Mouse (Mus musculus) CH12.LX (cell line): ENCODE measurements at regions not wholly inside any gene's neighbourhood (a gene's known extent, or its start where the extent isn't known, plus 50 kb on each side); places are given as distances from the start of the nearest gene placed in this dataset.

Source experiments
- DNase-seq: peaks from one replicate; pipeline ENCODE4 v3.0.0-alpha.2; 2013; ENCODE audit errors: extremely low read depth
- H3K27ac ChIP-seq: 2 replicates; pipeline ENCODE4 v1.5.1; 2012; ENCODE audit warnings: low read depth, mild to moderate bottlenecking, control low read depth, moderate library complexity; ENCODE audit not compliant: insufficient read depth
- H3K27me3 ChIP-seq: replicated peaks from 2 replicates; pipeline ENCODE3; 2012; ENCODE audit warnings: inconsistent platforms
- H3K36me3 ChIP-seq, 2 experiments: replicated peaks in 1 of 2; 2 replicates each; pipeline versions ENCODE3 to v1.6.1; 2012; ENCODE audit warnings: inconsistent platforms in 1 of 2, low read length in 1 of 2, mild to moderate bottlenecking in 1 of 2, mixed read lengths in 1 of 2, moderate library complexity in 1 of 2; ENCODE audit not compliant: control insufficient read depth in 1 of 2, insufficient read depth in 1 of 2
- H3K4me1 ChIP-seq, 2 experiments: 2 replicates each; pipeline ENCODE4 v1.6.1; 2012; ENCODE audit warnings: inconsistent platforms in 1 of 2, moderate library complexity in 1 of 2; ENCODE audit not compliant: insufficient read depth in 2 of 2, control insufficient read depth in 1 of 2
- H3K4me2 ChIP-seq: 2 replicates; pipeline ENCODE4 v1.6.1; 2012; ENCODE audit warnings: low read depth, mild to moderate bottlenecking, control low read depth; ENCODE audit not compliant: poor library complexity, insufficient read depth, severe bottlenecking
- H3K4me3 ChIP-seq, 3 experiments: fragments of 150-350 bp in 1 of 3; sonication (generic) in 1 of 3; replicated peaks in 1 of 3; 2 replicates each; pipeline versions ENCODE3 to v1.5.1; 2011 to 2012; ENCODE audit warnings: low read depth in 2 of 3, low read length in 2 of 3, mild to moderate bottlenecking in 2 of 3, moderate library complexity in 2 of 3, control low read depth in 1 of 3, improper control_type of control experiment in 1 of 3, inconsistent platforms in 1 of 3, mixed read lengths in 1 of 3; ENCODE audit not compliant: poor library complexity in 1 of 3
- H3K79me2 ChIP-seq: replicated peaks from 2 replicates; pipeline ENCODE4 v1.6.1; 2012; ENCODE audit warnings: mild to moderate bottlenecking, moderate library complexity; ENCODE audit not compliant: control insufficient read depth, poor library complexity, insufficient read depth, severe bottlenecking; ENCODE audit errors: extremely low read depth
- H3K9ac ChIP-seq: 2 replicates; pipeline ENCODE4 v1.6.1; 2012; ENCODE audit warnings: low read depth, mild to moderate bottlenecking, control low read depth, moderate library complexity; ENCODE audit not compliant: insufficient read depth
- H3K9me3 ChIP-seq: replicated peaks from 2 replicates; pipeline ENCODE3; 2012; ENCODE audit warnings: low read length, inconsistent platforms, mixed read lengths
- BHLHE40 ChIP-seq: IDR thresholded peaks from 2 replicates; pipeline ENCODE4 v1.6.1; 2011; ENCODE audit warnings: mild to moderate bottlenecking, low read depth, low read length, improper control_type of control experiment
- CHD1 ChIP-seq: IDR thresholded peaks from 2 replicates; pipeline ENCODE4 v1.6.1; 2012; ENCODE audit warnings: low read depth, low read length, improper control_type of control experiment, inconsistent platforms
- CTCF ChIP-seq, 2 experiments: IDR thresholded peaks in 1 of 2; conservative IDR thresholded peaks in 1 of 2; 2 replicates each; pipeline ENCODE4 v1.5.1; 2011 to 2012; ENCODE audit warnings: low read depth in 2 of 2, low read length in 2 of 2, improper control_type of control experiment in 1 of 2, inconsistent platforms in 1 of 2, mild to moderate bottlenecking in 1 of 2, moderate library complexity in 1 of 2
- E2F4 ChIP-seq: IDR thresholded peaks from 2 replicates; pipeline ENCODE4 v1.6.1; 2011; ENCODE audit warnings: low read depth, low read length, improper control_type of control experiment; ENCODE audit not compliant: insufficient replicate concordance
- ELF1 ChIP-seq: IDR thresholded peaks from 2 replicates; pipeline ENCODE4 v1.6.1; 2014; ENCODE audit warnings: low read depth, mild to moderate bottlenecking, inconsistent platforms, low read length, improper control_type of control experiment
- EP300 ChIP-seq: IDR thresholded peaks from 2 replicates; pipeline ENCODE4 v1.6.1; 2011; ENCODE audit warnings: low read length, improper control_type of control experiment
- ETS1 ChIP-seq: conservative IDR thresholded peaks from 2 replicates; pipeline ENCODE4 v1.6.1; 2012; ENCODE audit warnings: low read depth, mild to moderate bottlenecking, inconsistent platforms, low read length, improper control_type of control experiment, moderate library complexity
- HCFC1 ChIP-seq: IDR thresholded peaks from 2 replicates; pipeline ENCODE4 v1.6.1; 2012; ENCODE audit warnings: low read depth, mild to moderate bottlenecking, inconsistent platforms, low read length, improper control_type of control experiment
- JUN ChIP-seq: IDR thresholded peaks from 2 replicates; pipeline ENCODE4 v1.6.1; 2011; ENCODE audit warnings: low read depth, mild to moderate bottlenecking, low read length, improper control_type of control experiment, moderate library complexity; ENCODE audit not compliant: insufficient read depth
- JUND ChIP-seq: conservative IDR thresholded peaks from 2 replicates; pipeline ENCODE4 v1.6.1; 2011; ENCODE audit warnings: low read depth, low read length, improper control_type of control experiment
- KAT2A ChIP-seq: IDR thresholded peaks from 2 replicates; pipeline ENCODE4 v1.6.1; 2012; ENCODE audit warnings: low read length, improper control_type of control experiment, inconsistent platforms; ENCODE audit not compliant: insufficient replicate concordance
- MAZ ChIP-seq: IDR thresholded peaks from 2 replicates; pipeline ENCODE4 v1.6.1; 2012; ENCODE audit warnings: low read depth, mild to moderate bottlenecking, inconsistent platforms, low read length, improper control_type of control experiment, moderate library complexity
- MEF2A ChIP-seq: IDR thresholded peaks from 2 replicates; pipeline ENCODE4 v1.6.1; 2014; ENCODE audit warnings: low read depth, mild to moderate bottlenecking, inconsistent platforms, low read length, improper control_type of control experiment, borderline replicate concordance
- MXI1 ChIP-seq: IDR thresholded peaks from 2 replicates; pipeline ENCODE4 v1.6.1; 2011; ENCODE audit warnings: mild to moderate bottlenecking, low read depth, low read length, improper control_type of control experiment
- MYC ChIP-seq: IDR thresholded peaks from 2 replicates; pipeline ENCODE4 v1.6.1; 2011; ENCODE audit warnings: low read depth, mild to moderate bottlenecking, improper control_type of control experiment, low read length
- NELFE ChIP-seq: IDR thresholded peaks from 2 replicates; pipeline ENCODE4 v1.6.1; 2011; ENCODE audit warnings: low read depth, low read length, improper control_type of control experiment
- NRF1 ChIP-seq: IDR thresholded peaks from 2 replicates; pipeline ENCODE4 v1.6.1; 2014; ENCODE audit warnings: low read depth, mild to moderate bottlenecking, inconsistent platforms, low read length, improper control_type of control experiment, moderate library complexity
- PAX5 ChIP-seq: IDR thresholded peaks from 2 replicates; pipeline ENCODE4 v1.6.1; 2012; ENCODE audit warnings: low read length, inconsistent platforms, mixed read lengths
- SMC3 ChIP-seq: IDR thresholded peaks from 2 replicates; pipeline ENCODE4 v1.6.1; 2011; ENCODE audit warnings: low read depth, low read length, improper control_type of control experiment
- TBP ChIP-seq: conservative IDR thresholded peaks from 2 replicates; pipeline ENCODE4 v1.6.1; 2011; ENCODE audit warnings: low read depth, low read length, improper control_type of control experiment
- UBTF ChIP-seq: IDR thresholded peaks from 2 replicates; pipeline ENCODE4 v1.6.1; 2012; ENCODE audit warnings: low read depth, mild to moderate bottlenecking, inconsistent platforms, low read length, improper control_type of control experiment, moderate library complexity
- USF1 ChIP-seq: IDR thresholded peaks from 2 replicates; pipeline ENCODE4 v1.6.1; 2014; ENCODE audit warnings: low read depth, mild to moderate bottlenecking, inconsistent platforms, low read length, improper control_type of control experiment
- USF2 ChIP-seq: conservative IDR thresholded peaks from 2 replicates; pipeline ENCODE4 v1.6.1; 2011; ENCODE audit warnings: low read depth, low read length, improper control_type of control experiment
- ZKSCAN1 ChIP-seq: IDR thresholded peaks from 2 replicates; pipeline ENCODE4 v1.6.1; 2012; ENCODE audit warnings: low read depth, inconsistent platforms, low read length, improper control_type of control experiment, borderline replicate concordance
- ZMIZ1 ChIP-seq: IDR thresholded peaks from 2 replicates; pipeline ENCODE4 v1.6.1; 2012; ENCODE audit warnings: low read depth, mild to moderate bottlenecking, inconsistent platforms, low read length, improper control_type of control experiment
- dilution Hi-C: fragments of 300-500 bp; cut with MboI; formaldehyde crosslinking; loops from 2 replicates; pipeline ENCODE4 v1.14.3; 2020; ENCODE audit warnings: low sequenced_read_pairs; ENCODE audit not compliant: extremely low pct_unique_long_range_greater_than_20kb, extremely low pct_ligation_motif_present
- in situ Hi-C: fragments of 300-500 bp; cut with MboI; formaldehyde crosslinking; loops from 3 replicates; pipeline ENCODE4 v1.14.3; 2019; ENCODE audit warnings: low sequenced_read_pairs, low pct_ligation_motif_present, low pct_unique_long_range_greater_than_20kb, mixed read lengths

DNA sequence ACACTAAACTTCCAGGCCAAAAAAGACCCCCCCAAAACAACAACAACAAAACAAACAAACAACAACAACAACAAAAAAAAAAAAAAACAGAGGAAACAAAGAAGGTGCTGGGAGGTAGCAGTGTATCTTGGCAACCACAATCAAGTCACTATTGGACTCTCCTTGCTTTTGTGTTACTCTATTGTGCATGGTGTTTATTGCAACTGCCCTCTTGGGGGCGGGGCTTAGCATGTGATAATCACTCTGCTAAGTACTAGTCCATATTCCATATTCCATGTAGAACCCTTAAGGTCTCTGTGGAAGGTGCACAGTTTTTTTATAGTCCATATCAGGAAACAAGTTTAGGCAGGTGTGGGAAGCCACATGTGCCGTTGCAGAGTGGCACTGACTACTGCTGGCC, 200.7 kb downstream of the Sec16b start:
- TF ChIP-seq ELF1 (no peak), UBTF (no peak), BHLHE40 (no peak), JUND (no peak), PAX5 (no peak), NRF1 (no peak), MYC (no peak), CHD1 (no peak), ETS1 (no peak), ZMIZ1 (no peak), CTCF (conservative IDR thresholded peaks at IDR 0.05 in 1 of 2, IDR thresholded peaks at IDR 0.05 in 1 of 2; ENCODE audit: low read depth in 2 of 2, low read length in 2 of 2) (no peak), MXI1 (no peak), NELFE (no peak), HCFC1 (no peak), JUN (no peak), TBP (no peak), KAT2A (no peak), SMC3 (no peak)
- Histone ChIP-seq H3K27me3 (no peaks in the 10 kb centered on the region), H3K9ac (no peak overlapping the region), H3K79me2 (no peaks in the 10 kb centered on the region), H3K36me3 (no peaks in the 10 kb centered on the region), H3K4me2 (no peak overlapping the region), H3K27ac (no peak overlapping the region), H3K9me3 (no peaks in the 10 kb centered on the region), H3K4me1 (peaks cover 0 to 6% of the 10 kb centered on the region in 2 experiments; a peak in 1 of 4 replicates), H3K4me3 (no peak overlapping the region)
- DNase-seq: no peak
- in situ Hi-C loops (no loop called here), dilution Hi-C loops (no loop called here)

DNA sequence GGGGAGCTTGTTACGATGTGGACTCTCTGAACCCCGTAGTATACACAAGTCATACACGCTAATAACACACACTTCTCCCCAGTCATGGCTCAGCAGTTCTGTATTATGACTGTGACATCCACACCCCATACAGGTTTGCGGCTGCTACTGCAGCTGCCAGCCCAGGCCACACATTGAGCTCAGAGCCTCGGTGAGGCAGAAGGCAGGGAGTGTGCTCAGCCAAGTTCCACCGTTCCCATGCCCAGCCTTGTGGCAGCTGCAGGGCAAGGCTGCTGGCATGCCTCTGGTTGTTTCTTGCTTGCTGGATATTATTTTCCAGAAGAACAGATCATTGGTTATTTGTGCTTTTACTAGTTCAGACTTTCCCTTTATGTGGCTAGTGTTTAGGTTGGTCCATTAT, 202.6 kb downstream of the Sec16b start:
- no peaks in the 10 kb centered on the region for H3K36me3 ChIP-seq
- no peak overlapping the region for H3K9ac ChIP-seq
- no peaks in the 10 kb centered on the region for H3K79me2 ChIP-seq
- DNase-seq: no peak
- no peaks in the 10 kb centered on the region for H3K27me3 ChIP-seq
- H3K4me1 ChIP-seq: peaks cover 0 to 6% of the 10 kb centered on the region in 2 experiments; a peak in 1 of 4 replicates
- H3K4me2 ChIP-seq: no peak overlapping the region
- no peaks in the 10 kb centered on the region for H3K9me3 ChIP-seq
- dilution Hi-C loops: no loop called here
- no peak for TF ChIP-seq MYC
- TF ChIP-seq USF2: no peak
- no peak for TF ChIP-seq MEF2A
- no peak for TF ChIP-seq EP300
- TF ChIP-seq MAZ: no peak
- TF ChIP-seq USF1: no peak
- TF ChIP-seq ZKSCAN1: no peak
- TF ChIP-seq JUND: no peak
- TF ChIP-seq E2F4: no peak
- H3K27ac ChIP-seq: no peak overlapping the region
- H3K4me3 ChIP-seq: no peak overlapping the region
- in situ Hi-C loops: no loop called here
